Mouse (Mus musculus) kidney, postnatal 0 days (tissue): ENCODE results near the gene Bmp10. TPM values are rescaled to one million over a fixed set of nuclear protein-coding genes. Genes with fewer than 3 reads are reported as not detected.
A peak's percentile ranks its signal among the peaks of the same experiment; 100 is the strongest.
"Not testable (repeated sequence)": the region's sequence is repeated elsewhere in the genome, so short reads cannot be mapped to it uniquely, and the experiment has no call there.

Experiments
- ATAC-seq: fragments of 200-750 bp; cut with Nextera tagmentation; replicated peaks from 2 replicates; pipeline ENCODE4 v1.8.0; 2017; ENCODE audit warnings: low read depth, moderate number of reproducible peaks, moderate TSS enrichment, moderate library complexity; ENCODE audit not compliant: low FRiP score
- DNase-seq: peaks from one replicate; pipeline ENCODE4 v3.0.0-alpha.2; 2016; ENCODE audit warnings: low spot score
- H3K27ac ChIP-seq: fragments of 300-500 bp; sonication (generic); 2 replicates; pipeline ENCODE4 v1.5.1; 2014; ENCODE audit warnings: mild to moderate bottlenecking
- H3K27me3 ChIP-seq: fragments of 300-500 bp; sonication (generic); 2 replicates; pipeline ENCODE4 v1.6.1; 2014; ENCODE audit warnings: low read length, mixed read lengths; ENCODE audit not compliant: insufficient read depth
- H3K36me3 ChIP-seq: fragments of 300-500 bp; sonication (generic); 2 replicates; pipeline ENCODE4 v1.6.1; 2014; ENCODE audit warnings: low read length, mixed read lengths; ENCODE audit not compliant: insufficient read depth
- H3K4me1 ChIP-seq: fragments of 300-500 bp; sonication (generic); replicated peaks from 2 replicates; pipeline ENCODE4 v1.6.1; 2014; ENCODE audit warnings: antibody characterized with exemption, low read length, mixed read lengths; ENCODE audit not compliant: insufficient read depth
- H3K4me2 ChIP-seq: fragments of 300-500 bp; sonication (generic); 2 replicates; pipeline ENCODE4 v1.6.1; 2014; ENCODE audit warnings: mild to moderate bottlenecking, low read length, moderate library complexity, mixed read lengths
- H3K4me3 ChIP-seq: fragments of 300-500 bp; sonication (generic); replicated peaks from 2 replicates; pipeline ENCODE4 v1.5.1; 2014; ENCODE audit warnings: low read depth, low read length
- H3K9ac ChIP-seq: fragments of 300-500 bp; sonication (generic); 2 replicates; pipeline ENCODE4 v1.6.1; 2014; ENCODE audit warnings: low read depth, low read length
- H3K9me3 ChIP-seq: fragments of 300-500 bp; sonication (generic); replicated peaks from 2 replicates; pipeline ENCODE4 v1.6.1; 2016; ENCODE audit warnings: low read length, inconsistent platforms, mixed read lengths
- CTCF ChIP-seq: IDR thresholded peaks from 2 replicates; pipeline ENCODE4 v1.5.1; 2016; ENCODE audit warnings: antibody characterized with exemption, low read depth, mild to moderate bottlenecking, moderate library complexity
- WGBS: fragments of 180-500 bp; shearing (Covaris S2); extraction: QIAGEN DNeasy Blood & Tissue Kit; methylation state at CpG from one replicate; pipeline ENCODE4 v1.1.7; 2014; 5-methylcytosine and 5-hydroxymethylcytosine counted together
- polyA plus RNA-seq: library from polyadenylated mRNA; unstranded; fragments of >200 nt; fragmentation: Nextera tagmentation; extraction: Ambion mirVana; gene quantifications from 2 replicates; pipeline ENCODE4 v1.2.1, GENCODE M21; 2015

Gene Bmp10
- polyA plus RNA-seq, 1 experiment from 2014 or later: not detected

DNA sequence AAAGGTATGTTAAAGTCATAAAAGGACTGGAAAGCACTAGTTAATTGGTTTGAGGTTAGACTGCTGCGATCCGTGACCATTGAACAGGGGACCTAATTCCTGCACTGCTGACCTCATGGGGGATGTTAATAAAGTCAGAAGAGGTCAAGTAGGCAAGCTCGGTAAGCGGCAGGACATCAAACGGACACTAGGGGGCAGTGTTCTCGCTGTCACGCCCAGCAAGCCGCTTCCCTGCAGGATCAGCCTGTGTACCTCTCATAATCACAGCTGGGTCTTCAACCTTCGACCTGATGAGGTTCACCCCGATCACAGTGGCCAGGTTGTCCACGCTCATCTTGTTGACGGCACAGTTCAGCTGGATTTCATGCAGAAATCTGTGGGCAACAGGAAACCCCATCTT, 37.4 kb downstream of the Bmp10 start:
- Histone ChIP-seq H3K4me1 (no peaks in the 10 kb centered on the region), H3K36me3 (no peaks in the 10 kb centered on the region), H3K27me3 (no peaks in the 10 kb centered on the region), H3K4me2 (0 out of 2 replicates have a peak overlapping the region, but pooled peaks have one; percentile 11), H3K27ac (no peak overlapping the region), H3K4me3 (no peak overlapping the region), H3K9ac (no peak overlapping the region), H3K9me3 (no peaks in the 10 kb centered on the region)
- WGBS: 10% methylated on average over 12 of the region's 12 CpGs
- ATAC-seq (0 out of 2 replicates have a peak, but pooled peaks have one; percentile 29), DNase-seq (peak; percentile 85)
- peak; percentile 94 for TF ChIP-seq CTCF

DNA sequence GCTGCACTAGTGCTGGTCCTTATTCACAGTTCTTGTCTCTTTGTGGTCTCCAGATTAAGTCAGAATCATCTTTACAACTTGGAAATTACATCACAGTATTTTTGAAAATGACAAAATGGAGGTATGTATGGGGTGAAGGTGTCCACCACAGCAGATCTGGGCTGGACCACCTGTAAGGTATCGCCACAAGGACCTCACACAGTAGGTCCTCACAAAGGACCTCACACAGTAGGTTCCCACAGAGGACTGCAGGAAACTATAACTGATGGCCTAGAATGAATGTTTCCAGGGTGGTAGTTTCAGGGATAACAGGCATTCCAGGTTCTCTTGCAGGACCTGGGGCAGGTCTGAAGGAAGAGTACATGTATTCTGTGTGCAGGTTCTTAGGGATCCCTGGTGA, 38.6 kb downstream of the Bmp10 start:
- no peaks in the 10 kb centered on the region for H3K36me3 ChIP-seq
- 94% methylated on average over 1 of the region's 1 CpGs for WGBS
- no peak overlapping the region for H3K4me2 ChIP-seq
- no peak overlapping the region for H3K9ac ChIP-seq
- H3K4me3 ChIP-seq: no peak overlapping the region
- no peaks in the 10 kb centered on the region for H3K4me1 ChIP-seq
- ATAC-seq (no peak), DNase-seq (no peak)
- TF ChIP-seq CTCF: no peak
- H3K27me3 ChIP-seq: no peaks in the 10 kb centered on the region
- no peak overlapping the region for H3K27ac ChIP-seq
- H3K9me3 ChIP-seq: no peaks in the 10 kb centered on the region

- Histone ChIP-seq H3K36me3 (no peaks in the 10 kb centered on the region), H3K4me2 (no peak overlapping the region), H3K4me1 (no peaks in the 10 kb centered on the region), H3K9me3 (no peaks in the 10 kb centered on the region), H3K9ac (no peak overlapping the region), H3K27me3 (no peaks in the 10 kb centered on the region), H3K27ac (no peak overlapping the region), H3K4me3 (no peak overlapping the region)
- DNase-seq (no peak), ATAC-seq (no peak)
- WGBS: 86% methylated on average over 10 of the region's 10 CpGs
- TF ChIP-seq CTCF: no peak
Observed at GRCm38 (mm10) chr6:87468372-87468771, 39.6 kb downstream of the Bmp10 start.

DNA sequence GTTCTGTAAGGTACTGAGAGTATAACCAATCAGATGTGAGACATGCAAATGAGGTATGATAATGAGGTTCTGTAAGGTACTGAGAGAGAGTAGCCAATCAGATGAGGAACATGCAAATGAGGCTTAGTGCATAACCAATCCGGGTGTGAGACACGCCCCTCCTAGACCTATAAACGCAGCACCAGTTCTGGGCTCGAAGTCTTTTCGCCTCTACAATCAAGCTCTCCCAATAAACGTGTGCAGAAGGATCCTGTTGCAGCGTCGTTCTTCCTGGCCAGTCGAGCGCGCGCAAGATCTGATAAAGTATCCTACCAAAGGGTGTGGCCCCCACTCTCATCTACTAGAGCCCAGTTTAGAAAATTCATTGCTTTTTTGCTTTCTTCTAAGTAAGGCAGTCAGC, 41.3 kb downstream of the Bmp10 start:
- not testable (repeated sequence) for H3K4me1 ChIP-seq, H3K4me2 ChIP-seq, H3K36me3 ChIP-seq, ATAC-seq, DNase-seq, H3K4me3 ChIP-seq, H3K27me3 ChIP-seq, H3K9me3 ChIP-seq, H3K27ac ChIP-seq, H3K9ac ChIP-seq
- WGBS: 56% methylated on average over 12 of the region's 12 CpGs

- Histone ChIP-seq H3K36me3 (no peaks in the 10 kb centered on the region), H3K4me3 (no peak overlapping the region), H3K9me3 (no peaks in the 10 kb centered on the region), H3K9ac (no peak overlapping the region), H3K27ac (no peak overlapping the region), H3K4me2 (no peak overlapping the region), H3K27me3 (no peaks in the 10 kb centered on the region), H3K4me1 (no peaks in the 10 kb centered on the region)
- TF ChIP-seq CTCF: no peak
- 83% methylated on average over 5 of the region's 5 CpGs for WGBS
- ATAC-seq: no peak
- no peak for DNase-seq
Observed at GRCm38 (mm10) chr6:87475223-87475622, 46.4 kb downstream of the Bmp10 start.

DNA sequence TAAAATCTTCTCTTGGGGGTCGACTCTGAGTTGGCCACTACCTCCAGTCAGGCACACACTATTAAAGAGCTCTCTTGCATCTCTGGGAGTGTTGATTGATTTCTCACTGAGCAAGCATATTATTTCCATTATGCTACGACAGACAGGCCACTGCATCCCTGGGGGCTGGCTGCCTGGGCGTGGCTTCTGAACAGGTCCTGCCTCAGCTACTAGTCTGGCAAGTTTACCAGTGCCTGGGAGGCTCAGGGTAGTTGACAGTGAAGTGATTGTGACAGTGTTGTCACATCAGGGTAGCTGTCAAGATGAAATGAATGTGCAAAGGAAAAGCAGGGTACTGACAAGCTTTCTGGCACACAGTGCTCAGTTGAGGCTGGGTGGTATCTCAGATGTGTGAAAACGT, 50.1 kb downstream of the Bmp10 start:
- WGBS: 51% methylated on average over 4 of the region's 4 CpGs
- no peak for TF ChIP-seq CTCF

DNA sequence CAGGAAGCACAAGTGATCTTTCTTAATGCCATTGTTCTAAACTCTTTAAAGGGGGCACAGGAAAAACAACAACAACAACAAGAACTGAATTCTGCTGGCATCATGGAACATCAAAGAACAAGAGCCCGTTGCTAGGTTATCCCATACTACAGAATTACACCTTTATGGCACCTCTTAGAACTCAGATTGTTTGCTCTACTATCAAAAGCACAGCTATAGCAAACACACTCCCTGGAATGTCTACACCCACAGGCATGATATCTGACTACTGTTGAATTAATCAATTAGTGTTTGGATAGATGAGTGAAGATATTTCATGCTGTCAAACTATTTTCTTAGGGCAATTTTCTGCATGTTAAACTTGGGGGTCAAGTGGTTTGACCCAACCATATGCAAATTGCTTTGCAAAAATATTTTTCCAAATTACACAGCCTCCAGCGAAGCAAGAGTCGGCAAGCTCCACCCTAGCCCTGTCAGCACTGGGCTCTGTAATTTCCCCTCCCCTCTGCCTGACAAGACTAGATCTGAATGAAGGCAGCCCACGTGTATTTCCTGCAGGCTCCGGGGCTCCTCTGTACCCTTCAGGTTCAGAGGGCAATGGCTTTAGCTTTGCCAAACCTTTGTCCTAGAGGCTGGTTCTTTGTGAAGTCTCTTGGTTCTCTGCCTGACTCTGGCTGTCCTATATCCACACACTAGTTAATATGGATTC, 50.7 kb downstream of the Bmp10 start:
- no peak overlapping the region for H3K9ac ChIP-seq
- H3K27ac ChIP-seq: no peak overlapping the region
- no peak overlapping the region for H3K4me2 ChIP-seq
- ATAC-seq (no peak), DNase-seq (no peak)
- no peaks in the 10 kb centered on the region for H3K9me3 ChIP-seq
- H3K27me3 ChIP-seq: no peaks in the 10 kb centered on the region
- no peak overlapping the region for H3K4me3 ChIP-seq
- no peak for TF ChIP-seq CTCF
- WGBS: 26% methylated on average over 5 of the region's 5 CpGs
- H3K4me1 ChIP-seq: no peaks in the 10 kb centered on the region
- H3K36me3 ChIP-seq: no peaks in the 10 kb centered on the region

More for the DNA sequence above, 50.1 kb downstream of the Bmp10 start:
- DNase-seq (no peak), ATAC-seq (no peak)
- H3K36me3 ChIP-seq: no peaks in the 10 kb centered on the region
- H3K9ac ChIP-seq: no peak overlapping the region
- no peaks in the 10 kb centered on the region for H3K4me1 ChIP-seq
- no peaks in the 10 kb centered on the region for H3K27me3 ChIP-seq
- no peaks in the 10 kb centered on the region for H3K9me3 ChIP-seq
- no peak overlapping the region for H3K4me3 ChIP-seq
- no peak overlapping the region for H3K27ac ChIP-seq
- H3K4me2 ChIP-seq: no peak overlapping the region
